Mouse (Mus musculus) ES-E14 (cell line): Measurements from ENCODE around the gene Chid1. TPM values are rescaled to one million over a fixed set of nuclear protein-coding genes. Genes with fewer than 3 reads are reported as not detected.
A peak's percentile ranks its signal among the peaks of the same experiment; 100 is the strongest.
"Not testable (repeated sequence)": the region's sequence is repeated elsewhere in the genome, so short reads cannot be mapped to it uniquely, and the experiment has no call there.

ENCODE experiments used
- DNase-seq: peaks from one replicate; pipeline ENCODE4 v3.0.0-alpha.2; 2013; ENCODE audit warnings: low read depth, low spot score
- H3K27ac ChIP-seq: 2 replicates; pipeline ENCODE4 v1.5.1; 2012; ENCODE audit warnings: low read depth, mild to moderate bottlenecking, low read length, moderate library complexity, mixed read lengths; ENCODE audit not compliant: poor library complexity, insufficient read depth, severe bottlenecking
- H3K36me3 ChIP-seq: 2 replicates; pipeline ENCODE4 v1.6.1; 2012; ENCODE audit warnings: mild to moderate bottlenecking, low read length, moderate library complexity, mixed read lengths; ENCODE audit not compliant: control insufficient read depth, poor library complexity, insufficient read depth, severe bottlenecking
- H3K4me1 ChIP-seq, 2 experiments: fragments of 150-350 bp in 1 of 2; sonication (generic) in 1 of 2; 2 replicates each; pipeline ENCODE4 v1.6.1; 2012; ENCODE audit warnings: low read length in 2 of 2, mild to moderate bottlenecking in 1 of 2, mixed read lengths in 1 of 2; ENCODE audit not compliant: control insufficient read depth in 2 of 2, insufficient read depth in 2 of 2, poor library complexity in 1 of 2
- H3K4me3 ChIP-seq, 2 experiments: fragments of 150-350 bp in 1 of 2; sonication (generic) in 1 of 2; 2 replicates each; pipeline ENCODE4 v1.5.1; 2012; ENCODE audit warnings: low read length in 2 of 2, low read depth in 1 of 2, mild to moderate bottlenecking in 1 of 2, mixed read lengths in 1 of 2; ENCODE audit not compliant: insufficient read depth in 1 of 2, poor library complexity in 1 of 2, severe bottlenecking in 1 of 2
- H3K9ac ChIP-seq: 2 replicates; pipeline ENCODE4 v1.6.1; 2012; ENCODE audit warnings: low read depth, mild to moderate bottlenecking, low read length, mixed read lengths; ENCODE audit not compliant: poor library complexity, insufficient read depth, severe bottlenecking
- H3K9me3 ChIP-seq: fragments of 150-350 bp; sonication (generic); 2 replicates; pipeline ENCODE4 v1.6.1; 2012; ENCODE audit warnings: low read depth, mild to moderate bottlenecking, low read length; ENCODE audit not compliant: control insufficient read depth, insufficient read depth
- CHD2 ChIP-seq: IDR thresholded peaks from 2 replicates; pipeline ENCODE4 v1.6.1; 2014; ENCODE audit warnings: mild to moderate bottlenecking, low read depth, low read length, inconsistent platforms
- HCFC1 ChIP-seq: IDR thresholded peaks from 2 replicates; pipeline ENCODE4 v1.6.1; 2012; ENCODE audit warnings: low read length, inconsistent platforms, borderline replicate concordance; ENCODE audit not compliant: insufficient read depth
- MAFK ChIP-seq: IDR thresholded peaks from 2 replicates; pipeline ENCODE4 v1.6.1; 2014; ENCODE audit warnings: mild to moderate bottlenecking, low read depth, low read length, inconsistent platforms; ENCODE audit not compliant: insufficient read depth
- ZC3H11A ChIP-seq: IDR thresholded peaks from 2 replicates; pipeline ENCODE4 v1.6.1; 2012; ENCODE audit warnings: low read depth, mild to moderate bottlenecking, inconsistent platforms, low read length, borderline replicate concordance
- ZNF384 ChIP-seq: IDR thresholded peaks from 2 replicates; pipeline ENCODE4 v1.6.1; 2012; ENCODE audit warnings: low read depth, low read length, inconsistent platforms
- in situ Hi-C, 2 experiments: fragments of 600-800 bp; cut with MboI; formaldehyde crosslinking; loops; one replicate each; pipeline ENCODE4 v1.15.1; 2025; ENCODE audit warnings: low sequenced_read_pairs in 2 of 2, inconsistent platforms in 1 of 2; ENCODE audit not compliant: unreplicated experiment in 2 of 2
- total RNA-seq: library from RNA; depleted of rRNA; stranded (reverse); fragments of 300-350 nt; gene quantifications from 2 replicates; pipeline ENCODE4 v1.2.3, GENCODE M21; 2012; rRNA removed

The Chid1 gene
- total RNA-seq, 1 experiment = 30.1 TPM

DNA sequence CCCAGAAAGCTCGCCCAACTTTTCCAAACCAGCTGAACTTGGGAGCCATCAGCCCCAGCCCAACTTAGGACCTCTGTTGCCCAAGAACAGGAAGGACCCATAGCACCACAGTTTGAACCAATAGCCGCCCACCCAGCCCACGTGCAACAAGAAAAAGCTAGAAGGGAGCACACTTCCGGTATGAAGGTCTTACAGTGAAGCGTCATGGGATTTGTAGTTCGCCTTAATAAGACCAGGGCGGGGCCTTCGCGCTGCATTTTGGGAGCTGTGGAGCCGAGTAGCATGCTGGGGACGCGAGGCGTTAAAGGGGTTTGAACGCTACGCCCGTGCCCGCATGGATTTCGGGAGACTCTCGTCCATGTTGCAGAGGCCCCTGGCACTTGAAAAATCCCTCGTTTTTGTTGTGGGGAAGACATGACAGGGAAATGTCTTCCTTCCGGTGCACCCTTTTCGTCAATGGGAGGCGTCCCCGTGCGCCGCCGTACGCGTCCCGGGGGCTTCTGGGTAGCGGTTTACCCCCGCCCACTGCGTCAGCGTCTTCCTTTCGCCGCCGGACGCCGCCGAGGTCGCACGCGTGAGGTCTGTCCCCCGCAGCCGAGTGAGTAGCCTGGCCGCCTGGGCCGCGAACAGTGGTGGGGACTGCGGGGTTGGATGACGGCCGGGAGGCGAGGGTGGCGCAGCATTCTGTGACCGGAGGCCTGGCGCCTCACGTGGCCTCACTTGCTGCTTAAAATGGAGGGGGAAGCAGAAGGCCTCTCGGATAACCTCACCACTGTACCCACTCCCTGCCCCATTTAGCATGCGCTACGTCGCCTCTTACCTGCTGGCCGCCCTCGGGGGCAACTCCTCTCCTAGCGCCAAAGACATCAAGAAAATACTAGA is 92.3 kb downstream of the Chid1 start, which contains the start of gene Rplp2:
Rplp2 (plus strand) TSS at position 261 of the 882 bp plus-strand sequence.
- TF ChIP-seq ZNF384 = peak; percentile 73; the same call in 1 of the 2 replicates
- no peak for TF ChIP-seq CHD2
- TF ChIP-seq HCFC1 = peak; percentile 93
- TF ChIP-seq MAFK = 0 out of 2 replicates have a peak, but pooled peaks have one; percentile 8
- TF ChIP-seq ZC3H11A = no peak
- in situ Hi-C loops = no loop called here
- H3K9me3 ChIP-seq = no peaks in the 10 kb centered on the region
- peaks cover 41% of the 10 kb centered on the region for H3K36me3 ChIP-seq
- H3K9ac ChIP-seq = peak within 1 kb of the TSS; percentile 98
- peak within 1 kb of the TSS; percentile 89 to 93 for H3K4me3 ChIP-seq
- DNase-seq = peak; percentile 90
- peaks cover 0 to 11% of the 10 kb centered on the region in 2 experiments; a peak in 2 of 4 replicates for H3K4me1 ChIP-seq
- peak within 1 kb of the TSS; percentile 84 for H3K27ac ChIP-seq

DNA sequence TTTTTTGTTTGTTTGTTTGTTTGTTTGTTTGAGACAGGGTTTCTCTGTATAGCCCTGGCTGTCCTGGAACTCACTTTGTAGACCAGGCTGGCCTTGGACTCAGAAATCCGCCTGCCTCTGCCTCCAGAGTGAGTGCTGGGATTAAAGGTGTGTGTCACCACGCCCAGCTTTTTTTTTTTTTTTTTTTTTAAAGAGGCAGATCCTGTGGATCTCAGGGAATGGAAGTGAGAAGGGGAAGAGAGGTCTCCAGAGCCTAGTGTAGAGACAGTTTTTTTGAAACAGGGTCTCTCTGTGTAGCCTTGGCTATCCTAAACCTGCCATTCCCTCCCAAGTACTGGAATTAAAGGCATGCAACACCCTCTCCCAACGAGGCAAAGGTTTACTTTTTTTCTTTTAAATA is 93.3 kb downstream of the Chid1 start:
- in situ Hi-C loops, H3K9me3 ChIP-seq, H3K27ac ChIP-seq, DNase-seq: not testable (repeated sequence)
- Histone ChIP-seq H3K4me3 (peak overlapping the region in 1 of 2 experiments; percentile 93; a peak in 3 of 4 replicates), H3K9ac (peak overlapping the region; percentile 73; the same call in 1 of the 2 replicates), H3K4me1 (peaks cover 0 to 16% of the 10 kb centered on the region in 2 experiments; a peak in 2 of 4 replicates), H3K36me3 (peaks cover 44% of the 10 kb centered on the region)
- peak; percentile 92 for TF ChIP-seq ZNF384

DNA sequence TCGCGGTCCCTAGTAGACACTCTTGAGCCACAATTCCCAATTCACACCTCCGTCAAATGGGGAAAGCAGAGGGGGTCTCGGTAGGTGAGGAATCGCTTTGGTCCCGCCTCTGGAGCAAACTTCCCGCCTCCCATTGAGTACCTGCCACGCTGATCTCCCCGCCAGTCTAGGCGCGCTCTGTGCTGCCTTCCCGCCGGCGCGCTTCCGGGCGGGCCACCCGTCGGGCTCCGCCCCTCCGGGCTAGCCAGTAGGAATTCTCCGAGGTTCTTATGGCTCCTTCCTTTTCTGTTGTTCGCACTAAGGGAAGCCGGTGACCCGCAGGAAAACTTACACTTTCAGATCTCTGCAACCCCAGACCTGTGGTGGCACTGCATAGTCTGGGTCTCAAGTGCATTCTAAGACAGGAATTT is 95.8 kb downstream of the Chid1 start, which contains the start of gene Pidd1:
Pidd1 (minus strand) TSS at position 198 of the 410 bp plus-strand sequence.
- TF ChIP-seq ZNF384 (no peak), MAFK (no peak), ZC3H11A (no peak), HCFC1 (peak; percentile 56; the same call in 1 of the 2 replicates), CHD2 (no peak)
- DNase-seq = peak; percentile 83
- no peaks in the 10 kb centered on the region for H3K9me3 ChIP-seq
- H3K4me1 ChIP-seq = peaks cover 0 to 15% of the 10 kb centered on the region in 2 experiments; a peak in 2 of 4 replicates
- H3K36me3 ChIP-seq = peaks cover 47% of the 10 kb centered on the region
- peak within 1 kb of the TSS; percentile 83 for H3K9ac ChIP-seq
- in situ Hi-C loops = no loop called here
- peak within 1 kb of the TSS; percentile 14 for H3K27ac ChIP-seq
- peak within 1 kb of the TSS; percentile 61 to 89 for H3K4me3 ChIP-seq

Other genes starting within 250 kb of the Chid1 start
- gene Drd4, start 247.9 kb downstream of the Chid1 start, total RNA-seq = 0.76 and 0.95 TPM in 2 replicates
- gene Deaf1, start 212.2 kb downstream of the Chid1 start, total RNA-seq = 23.7 and 31.1 TPM in 2 replicates
- gene Tmem80, start 212.1 kb downstream of the Chid1 start, total RNA-seq = 7.3 and 9.7 TPM in 2 replicates
- gene Eps8l2, start 201.0 kb downstream of the Chid1 start, total RNA-seq = 9.7 and 10.4 TPM in 2 replicates
- gene Taldo1, start 147.7 kb downstream of the Chid1 start, total RNA-seq = 327 and 432 TPM in 2 replicates
- gene Gatd1, start 125.7 kb downstream of the Chid1 start, total RNA-seq = 25.9 and 41.2 TPM in 2 replicates
- gene Cend1, start 110.4 kb downstream of the Chid1 start, total RNA-seq = 1.5 and 2.7 TPM in 2 replicates
- gene Slc25a22, start 102.0 kb downstream of the Chid1 start, total RNA-seq = 16.2 and 19.8 TPM in 2 replicates
- 23.4 and 36.0 TPM in 2 replicates for gene Pidd1, start 95.8 kb downstream of the Chid1 start, total RNA-seq
- 3,085 and 4,150 TPM in 2 replicates for gene Rplp2, start 92.5 kb downstream of the Chid1 start, total RNA-seq
- gene Pnpla2, start 84.7 kb downstream of the Chid1 start, total RNA-seq = 10.7 and 12.7 TPM in 2 replicates
- 5.8 and 11.7 TPM in 2 replicates for gene Cracr2b, start 78.8 kb downstream of the Chid1 start, total RNA-seq
- gene Cd151, start 72.5 kb downstream of the Chid1 start, total RNA-seq = 238 and 257 TPM in 2 replicates
- 110 and 120 TPM in 2 replicates for gene Polr2l, start 64.7 kb downstream of the Chid1 start, total RNA-seq
- 75.9 and 98.8 TPM in 2 replicates for gene Tspan4, start 64.6 kb downstream of the Chid1 start, total RNA-seq
- 98.8 and 103 TPM in 2 replicates for gene Ap2a2, start 22.3 kb upstream of the Chid1 start, total RNA-seq
- gene Muc6, start 115.5 kb upstream of the Chid1 start, total RNA-seq = 0.09 and 0.11 TPM in 2 replicates
- gene Muc2, start 150.5 kb upstream of the Chid1 start, total RNA-seq = 0.94 and 1.7 TPM in 2 replicates
- under 0.01 TPM in 1 of 2 replicates, not detected in the other for gene Muc5ac, start 249.1 kb upstream of the Chid1 start, total RNA-seq